Mouse (Mus musculus): ENCODE results near the gene Mmel1. TPM values are rescaled to one million over a fixed set of nuclear protein-coding genes. Genes with fewer than 3 reads are reported as not detected.

The Mmel1 gene
- polyA plus RNA-seq, 1 experiment from 2014 or later, result 0.86 TPM

DNA sequence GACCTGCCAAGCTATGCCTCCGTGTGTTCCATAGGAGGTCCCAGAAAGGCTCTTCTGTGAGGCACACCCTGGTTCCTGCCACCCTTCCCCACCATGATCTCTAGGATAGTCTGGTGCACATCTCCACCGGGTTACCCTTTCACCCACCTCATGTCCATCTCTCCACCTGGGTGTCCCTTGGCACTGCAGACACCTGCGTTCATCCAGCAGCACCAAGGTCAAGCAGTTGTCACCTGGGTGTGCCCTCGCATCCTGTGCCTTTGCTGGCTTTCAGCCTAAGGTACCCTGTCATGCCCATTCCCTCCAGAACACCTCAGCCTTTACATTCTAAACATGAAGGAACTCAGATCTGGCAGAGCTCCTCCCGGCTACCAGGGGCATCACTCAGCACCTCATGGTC lies 3.0 kb upstream of the Mmel1 start:
- Histone ChIP-seq H3K27me3 (no peaks in the 10 kb centered on the region), H3K9ac (no peak overlapping the region), H3K9me3 (no peaks in the 10 kb centered on the region), H3K27ac (replicated peaks) (no peak overlapping the region), H3K36me3 (no peaks in the 10 kb centered on the region), H3K4me3 (no peak overlapping the region), H3K4me1 (replicated peaks) (peaks cover 15% of the 10 kb centered on the region), H3K4me2 (no peak overlapping the region)
- 89% methylated on average over 5 of the region's 5 CpGs for WGBS
- ATAC-seq (ENCODE audit: low FRiP score, low read depth), result no peak

GRCm38 (mm10) chr4:154867257-154867656 lies 2.1 kb upstream of the Mmel1 start:
- Histone ChIP-seq H3K9ac (no peak overlapping the region), H3K36me3 (no peaks in the 10 kb centered on the region), H3K9me3 (no peaks in the 10 kb centered on the region)

DNA sequence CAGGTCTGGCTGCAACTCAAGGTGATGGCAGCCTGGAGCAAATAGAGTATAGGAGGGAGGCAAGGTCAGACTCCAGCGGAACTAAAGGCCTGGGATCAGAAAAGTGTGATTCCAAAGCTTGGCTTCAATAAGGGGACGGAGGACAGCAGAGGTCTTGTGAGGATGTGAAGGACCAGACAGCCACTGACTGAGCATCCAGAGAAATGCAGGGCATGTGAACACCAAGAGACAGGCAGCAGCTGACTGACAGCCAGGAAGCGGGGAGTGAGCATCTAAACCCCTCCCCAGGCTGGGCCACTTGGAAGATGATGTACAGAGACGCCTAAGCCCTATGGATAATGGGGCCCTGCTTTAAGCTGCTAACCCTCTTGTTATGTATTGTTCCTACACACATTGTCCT lies 1.3 kb downstream of the Mmel1 start:
- WGBS, result 80% methylated on average over 4 of the region's 4 CpGs

More at GRCm38 (mm10) chr4:154867257-154867656, 2.1 kb upstream of the Mmel1 start:
- Histone ChIP-seq H3K4me3 (no peak overlapping the region), H3K27me3 (no peaks in the 10 kb centered on the region), H3K4me1 (replicated peaks) (peaks cover 19% of the 10 kb centered on the region), H3K27ac (replicated peaks) (no peak overlapping the region), H3K4me2 (no peak overlapping the region)
- no peak for ATAC-seq (ENCODE audit: low FRiP score, low read depth)
- 86% methylated on average over 6 of the region's 6 CpGs for WGBS

DNA sequence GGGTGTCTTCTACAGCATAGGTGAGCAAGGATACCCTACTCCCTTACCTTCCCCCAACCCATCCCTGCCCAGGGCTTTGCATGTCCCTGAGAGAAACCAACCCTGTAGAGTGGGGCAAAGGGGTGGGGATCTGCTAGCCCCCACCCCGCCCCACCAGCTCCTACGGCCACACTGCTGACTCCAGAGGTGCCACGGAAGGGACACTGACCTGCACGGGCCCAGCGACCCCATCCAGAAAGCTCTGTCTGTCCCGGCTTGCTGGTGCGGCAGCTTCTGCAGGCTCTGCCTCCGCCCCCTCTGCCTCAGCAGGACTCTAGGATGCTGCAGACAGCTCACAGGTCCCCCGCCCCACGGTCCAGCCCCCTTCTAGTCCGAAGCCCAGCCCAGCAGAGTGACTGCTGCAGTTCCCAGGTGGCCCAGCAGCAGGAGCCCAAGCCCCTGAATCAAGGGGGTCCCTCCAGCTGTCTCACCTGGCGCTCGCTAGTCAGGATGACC lies 2.4 kb downstream of the Mmel1 start:
- H3K27me3 ChIP-seq, result no peaks in the 10 kb centered on the region
- peak overlapping the region; percentile 46 for H3K4me2 ChIP-seq
- H3K4me3 ChIP-seq, result peak overlapping the region; percentile 31
- no peaks in the 10 kb centered on the region for H3K36me3 ChIP-seq
- peak; percentile 77 for ATAC-seq (ENCODE audit: low FRiP score, low read depth)
- no peak overlapping the region for H3K27ac ChIP-seq (replicated peaks)
- H3K9me3 ChIP-seq, result no peaks in the 10 kb centered on the region
- WGBS, result 1% methylated on average over 11 of the region's 13 CpGs
- peak overlapping the region; percentile 18; the same call in 1 of the 2 replicates for H3K9ac ChIP-seq
- H3K4me1 ChIP-seq (replicated peaks), result peaks cover 4% of the 10 kb centered on the region; the same call in 1 of the 2 replicates

More for the DNA sequence above, 1.3 kb downstream of the Mmel1 start:
- no peak for ATAC-seq (ENCODE audit: low FRiP score, low read depth)
- Histone ChIP-seq H3K36me3 (no peaks in the 10 kb centered on the region), H3K9me3 (no peaks in the 10 kb centered on the region), H3K4me2 (no peak overlapping the region), H3K27me3 (no peaks in the 10 kb centered on the region), H3K4me1 (replicated peaks) (peaks cover 4% of the 10 kb centered on the region; the same call in 1 of the 2 replicates), H3K4me3 (no peak overlapping the region), H3K27ac (replicated peaks) (no peak overlapping the region), H3K9ac (no peak overlapping the region)

DNA sequence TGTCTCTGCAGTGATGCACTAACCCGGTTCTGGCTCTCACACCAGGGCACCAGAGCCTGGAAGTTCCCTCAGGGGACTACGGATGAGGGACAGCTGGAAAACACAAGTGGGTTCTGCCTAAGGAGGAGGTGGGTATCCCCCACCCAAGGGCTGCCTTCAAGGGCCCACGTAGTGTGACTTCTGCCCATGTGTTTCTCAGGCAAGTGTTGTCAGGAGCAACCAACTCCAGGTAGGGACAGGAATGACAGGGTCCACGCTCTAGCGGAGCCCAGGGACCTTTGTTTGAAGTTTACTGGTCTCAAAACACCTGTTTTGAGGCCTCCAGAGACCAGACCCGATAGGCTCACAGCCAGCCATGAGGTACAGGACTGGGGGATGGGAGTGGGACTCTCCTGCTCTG lies 3.8 kb downstream of the Mmel1 start:
- WGBS, result 73% methylated on average over 6 of the region's 6 CpGs
- H3K27ac ChIP-seq (replicated peaks), result no peak overlapping the region
- no peak overlapping the region for H3K4me2 ChIP-seq
- no peaks in the 10 kb centered on the region for H3K36me3 ChIP-seq
- peaks cover 5% of the 10 kb centered on the region for H3K4me1 ChIP-seq (replicated peaks)
- H3K27me3 ChIP-seq, result no peaks in the 10 kb centered on the region
- no peak overlapping the region for H3K9ac ChIP-seq
- H3K9me3 ChIP-seq, result no peaks in the 10 kb centered on the region
- H3K4me3 ChIP-seq, result no peak overlapping the region
- ATAC-seq (ENCODE audit: low FRiP score, low read depth), result no peak

DNA sequence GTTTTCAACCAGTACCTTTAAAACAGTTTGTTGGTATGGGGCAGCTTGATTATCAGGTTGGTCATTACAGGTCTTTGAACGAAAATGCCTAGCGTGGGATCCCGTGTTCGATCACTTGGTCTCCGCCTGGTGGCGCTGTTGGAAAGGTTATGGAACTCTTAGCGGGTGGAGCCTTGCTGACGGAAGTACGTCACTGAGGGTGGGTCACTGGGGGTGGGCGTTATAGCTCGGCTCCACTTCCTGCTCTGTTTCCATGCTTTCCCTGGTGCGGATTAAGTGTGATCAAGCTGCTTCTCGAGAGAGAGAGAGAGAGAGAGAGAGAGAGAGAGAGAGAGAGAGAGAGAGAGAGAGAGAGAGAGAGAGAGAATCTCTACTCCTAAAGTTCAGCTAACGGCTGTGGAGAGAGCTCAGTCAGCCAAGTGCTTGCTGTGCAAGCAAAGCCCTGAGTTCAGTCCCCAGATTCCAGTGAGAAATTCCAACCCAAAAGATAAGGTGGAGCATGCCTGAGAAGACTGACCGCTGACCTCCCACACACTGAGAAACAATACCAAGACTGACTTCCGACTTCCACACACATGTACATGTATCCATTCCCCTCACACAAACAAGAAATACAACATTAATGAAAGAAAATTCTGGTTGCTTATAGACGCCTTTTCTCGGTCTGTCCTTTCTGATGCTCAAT lies 8.6 kb downstream of the Mmel1 start:
- no peaks in the 10 kb centered on the region for H3K9me3 ChIP-seq
- peak; percentile 97 for ATAC-seq (ENCODE audit: low FRiP score, low read depth)
- no peaks in the 10 kb centered on the region for H3K27me3 ChIP-seq
- peaks cover 8% of the 10 kb centered on the region for H3K4me1 ChIP-seq (replicated peaks)
- 10% methylated on average over 18 of the region's 18 CpGs for WGBS
- peak overlapping the region; percentile 35 for H3K9ac ChIP-seq
- no peaks in the 10 kb centered on the region for H3K36me3 ChIP-seq
- H3K27ac ChIP-seq (replicated peaks), result peak overlapping the region; percentile 81
- peak overlapping the region; percentile 60 for H3K4me2 ChIP-seq
- H3K4me3 ChIP-seq, result peak overlapping the region; percentile 34

DNA sequence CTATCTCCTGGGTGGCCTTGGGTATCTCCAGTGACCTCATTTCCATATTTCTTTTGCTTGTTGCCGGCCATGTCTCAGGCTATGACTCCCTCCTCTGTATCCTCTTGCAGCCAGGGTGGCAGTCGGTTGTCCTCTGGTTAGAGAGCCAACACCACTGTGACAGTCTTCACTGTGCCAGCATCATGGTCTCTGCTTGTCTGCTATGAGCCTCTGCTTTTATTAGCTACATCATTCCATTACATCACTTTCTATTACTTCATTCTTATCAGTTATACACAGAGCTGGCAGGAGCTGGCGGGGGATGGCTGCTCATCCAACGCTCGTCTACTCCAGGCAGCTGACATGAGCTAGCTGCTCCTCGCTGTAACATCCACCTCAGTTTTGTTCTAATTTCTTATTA lies 11.3 kb downstream of the Mmel1 start:
- Histone ChIP-seq H3K9ac (no peak overlapping the region), H3K27ac (replicated peaks) (no peak overlapping the region), H3K27me3 (no peaks in the 10 kb centered on the region), H3K9me3 (no peaks in the 10 kb centered on the region), H3K4me1 (replicated peaks) (peaks cover 8% of the 10 kb centered on the region), H3K4me3 (no peak overlapping the region), H3K36me3 (no peaks in the 10 kb centered on the region), H3K4me2 (no peak overlapping the region)
- WGBS, result 78% methylated on average over 6 of the region's 6 CpGs
- ATAC-seq (ENCODE audit: low FRiP score, low read depth), result no peak

DNA sequence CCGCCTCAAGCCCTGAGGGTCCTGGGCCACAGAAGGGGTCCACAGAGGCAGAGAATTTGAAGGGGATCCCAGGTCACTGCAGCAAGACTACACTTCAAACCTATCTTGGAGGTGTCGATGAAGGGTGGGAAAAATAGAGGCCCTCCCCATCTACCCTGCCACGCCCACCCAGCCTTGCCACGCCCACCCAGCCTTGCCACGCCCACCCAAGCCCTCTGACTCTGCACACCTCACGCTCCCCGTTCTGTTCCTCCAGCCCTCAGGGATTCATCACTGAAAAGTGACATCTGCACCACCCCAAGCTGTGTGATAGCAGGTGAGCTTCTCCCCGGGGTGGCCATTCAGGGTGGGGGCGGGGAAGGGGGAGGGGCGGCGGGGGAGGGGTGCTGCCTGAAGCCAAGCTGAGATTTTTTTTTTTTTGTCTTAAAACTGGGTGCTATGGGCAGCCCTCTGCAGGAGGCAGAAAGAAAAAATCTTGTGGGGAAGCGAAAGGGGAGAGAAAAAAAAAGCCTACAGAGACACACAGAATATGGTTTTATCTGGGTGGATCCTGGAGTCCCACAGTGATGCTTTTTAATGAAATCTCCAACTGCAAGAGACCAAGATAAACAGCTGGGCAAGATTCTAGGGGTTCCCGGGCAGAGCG lies 12.8 kb downstream of the Mmel1 start:
- H3K4me3 ChIP-seq, result no peak overlapping the region
- ATAC-seq (ENCODE audit: low FRiP score, low read depth), result no peak
- WGBS, result 32% methylated on average over 14 of the region's 14 CpGs
- no peaks in the 10 kb centered on the region for H3K27me3 ChIP-seq
- H3K4me1 ChIP-seq (replicated peaks), result peaks cover 8% of the 10 kb centered on the region
- H3K9ac ChIP-seq, result no peak overlapping the region
- H3K36me3 ChIP-seq, result no peaks in the 10 kb centered on the region
- H3K9me3 ChIP-seq, result no peaks in the 10 kb centered on the region
- no peak overlapping the region for H3K27ac ChIP-seq (replicated peaks)
- H3K4me2 ChIP-seq, result no peak overlapping the region

DNA sequence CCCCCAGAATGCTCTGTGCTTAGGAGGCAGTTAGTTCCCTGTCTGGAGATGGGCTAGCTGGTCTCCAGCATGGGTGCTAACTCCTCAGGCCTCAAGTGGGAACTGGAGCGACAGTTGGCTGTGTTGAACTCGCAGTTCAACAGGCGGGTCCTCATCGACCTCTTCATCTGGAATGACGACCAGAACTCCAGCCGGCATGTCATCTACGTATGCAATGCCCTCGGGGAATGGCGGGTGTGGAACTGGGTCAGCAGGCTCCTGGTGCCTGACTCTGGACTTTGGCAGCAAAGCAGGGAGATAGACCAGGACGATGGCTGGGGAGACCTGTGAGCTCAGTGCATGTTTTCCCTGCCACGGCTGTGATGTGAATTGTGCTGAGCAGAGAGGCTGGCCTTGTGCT lies 16.0 kb downstream of the Mmel1 start:
- WGBS, result 83% methylated on average over 11 of the region's 11 CpGs
- Histone ChIP-seq H3K36me3 (no peaks in the 10 kb centered on the region), H3K27me3 (no peaks in the 10 kb centered on the region), H3K4me3 (no peak overlapping the region), H3K4me2 (no peak overlapping the region), H3K9me3 (no peaks in the 10 kb centered on the region), H3K9ac (no peak overlapping the region), H3K27ac (replicated peaks) (no peak overlapping the region), H3K4me1 (replicated peaks) (no peaks in the 10 kb centered on the region)
- ATAC-seq (ENCODE audit: low FRiP score, low read depth), result no peak

DNA sequence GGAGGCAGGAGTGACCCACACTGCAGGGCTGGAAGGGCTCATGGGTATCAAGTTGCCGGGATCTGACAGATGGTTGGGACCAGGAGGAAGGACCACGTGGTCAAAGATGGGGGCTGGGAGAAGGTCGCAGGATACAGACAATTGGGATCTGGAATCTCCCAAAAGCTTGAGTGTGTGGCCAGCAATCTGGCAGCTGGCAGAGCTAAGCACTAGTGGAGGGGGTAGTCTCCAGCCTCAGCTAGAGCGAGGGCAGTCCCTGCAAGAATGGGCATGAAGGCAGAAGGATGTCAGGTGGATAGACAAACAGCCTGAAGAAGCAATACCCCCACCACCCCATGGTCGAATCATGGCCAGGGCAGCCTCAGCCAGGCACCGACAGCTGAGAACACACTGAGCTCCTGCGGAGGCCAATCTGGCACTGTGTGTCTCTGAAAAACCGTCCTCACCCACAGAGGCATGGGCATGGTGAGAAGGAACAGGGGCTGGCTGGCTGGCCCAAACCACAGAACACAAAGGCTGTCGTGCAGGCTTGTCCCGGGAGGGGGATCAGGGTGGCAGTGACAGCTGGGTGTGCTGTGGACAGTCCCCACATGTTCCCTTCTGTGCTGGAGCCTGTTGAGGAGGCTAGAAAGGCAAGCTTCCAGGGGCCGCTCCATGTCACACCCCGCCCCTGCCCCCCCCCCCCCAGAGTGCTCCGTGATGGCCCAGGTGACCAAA lies 17.6 kb downstream of the Mmel1 start:
- Histone ChIP-seq H3K9ac (no peak overlapping the region), H3K27me3 (no peaks in the 10 kb centered on the region), H3K27ac (replicated peaks) (peak overlapping the region; percentile 42; the same call in 1 of the 2 replicates), H3K4me3 (no peak overlapping the region), H3K9me3 (no peaks in the 10 kb centered on the region), H3K4me2 (no peak overlapping the region), H3K36me3 (no peaks in the 10 kb centered on the region), H3K4me1 (replicated peaks) (no peaks in the 10 kb centered on the region)
- peak; percentile 32; the same call in 1 of the 2 replicates for ATAC-seq (ENCODE audit: low FRiP score, low read depth)
- 65% methylated on average over 13 of the region's 13 CpGs for WGBS

GRCm38 (mm10) chr4:154887593-154888250 lies 18.3 kb downstream of the Mmel1 start:
- WGBS, result 81% methylated on average over 15 of the region's 15 CpGs
- no peak overlapping the region for H3K4me2 ChIP-seq
- peak; percentile 46; the same call in 1 of the 2 replicates for ATAC-seq (ENCODE audit: low FRiP score, low read depth)

More at GRCm38 (mm10) chr4:154887593-154888250, 18.3 kb downstream of the Mmel1 start:
- no peak overlapping the region for H3K27ac ChIP-seq (replicated peaks)
- no peaks in the 10 kb centered on the region for H3K27me3 ChIP-seq
- H3K36me3 ChIP-seq, result no peaks in the 10 kb centered on the region
- no peaks in the 10 kb centered on the region for H3K9me3 ChIP-seq
- no peak overlapping the region for H3K4me3 ChIP-seq
- H3K9ac ChIP-seq, result no peak overlapping the region
- H3K4me1 ChIP-seq (replicated peaks), result no peaks in the 10 kb centered on the region

Data from hindbrain, embryonic 15.5 days (tissue).